Mouse (Mus musculus): ENCODE data around the gene Dpp7.

GRCm38 (mm10) chr2:25391266-25391665 lies 35.1 kb upstream of the Dpp7 start:
- TF ChIP-seq EP300 (IDR thresholded peaks at IDR 0.05; ENCODE audit: insufficient read depth, low read depth, low read length) (no peak), CTCF (IDR thresholded peaks at IDR 0.05) (no peak), POLR2A (IDR thresholded peaks at IDR 0.05; ENCODE audit: insufficient read depth, low read depth, low read length) (no peak)
